Mouse (Mus musculus) gastrocnemius, adult 2 months (tissue): ENCODE results near the gene Ust. TPM values are rescaled to one million over a fixed set of nuclear protein-coding genes. Genes with fewer than 3 reads are reported as not detected.

Source experiments
- DNase-seq: peaks from one replicate; pipeline ENCODE4 v3.0.0; 2022
- H3K27ac ChIP-seq: fragments of 200-600 bp; 2 replicates; pipeline ENCODE4 v1.8.1; 2022; ENCODE audit warnings: mild to moderate bottlenecking
- H3K4me3 ChIP-seq: fragments of 200-600 bp; 2 replicates; pipeline ENCODE4 v1.8.1; 2022; ENCODE audit warnings: mild to moderate bottlenecking, moderate library complexity
- CTCF ChIP-seq: fragments of 200-600 bp; IDR thresholded peaks from 2 replicates; pipeline ENCODE4 v1.8.1; 2022; ENCODE audit warnings: antibody characterized with exemption, mild to moderate bottlenecking, moderate library complexity
- intact Hi-C: fragments of 180-260 bp; cut with DNase I; formaldehyde crosslinking; loops from one replicate; pipeline ENCODE4 v1.15.1; 2025
- total RNA-seq, 2 experiments: library from RNA; stranded (reverse); gene quantifications; 2 replicates each; pipeline ENCODE4 v1.2.3; 2021

Gene Ust
- total RNA-seq, 2 experiments from 2014 or later: 0.99 to 1.8 TPM

DNA sequence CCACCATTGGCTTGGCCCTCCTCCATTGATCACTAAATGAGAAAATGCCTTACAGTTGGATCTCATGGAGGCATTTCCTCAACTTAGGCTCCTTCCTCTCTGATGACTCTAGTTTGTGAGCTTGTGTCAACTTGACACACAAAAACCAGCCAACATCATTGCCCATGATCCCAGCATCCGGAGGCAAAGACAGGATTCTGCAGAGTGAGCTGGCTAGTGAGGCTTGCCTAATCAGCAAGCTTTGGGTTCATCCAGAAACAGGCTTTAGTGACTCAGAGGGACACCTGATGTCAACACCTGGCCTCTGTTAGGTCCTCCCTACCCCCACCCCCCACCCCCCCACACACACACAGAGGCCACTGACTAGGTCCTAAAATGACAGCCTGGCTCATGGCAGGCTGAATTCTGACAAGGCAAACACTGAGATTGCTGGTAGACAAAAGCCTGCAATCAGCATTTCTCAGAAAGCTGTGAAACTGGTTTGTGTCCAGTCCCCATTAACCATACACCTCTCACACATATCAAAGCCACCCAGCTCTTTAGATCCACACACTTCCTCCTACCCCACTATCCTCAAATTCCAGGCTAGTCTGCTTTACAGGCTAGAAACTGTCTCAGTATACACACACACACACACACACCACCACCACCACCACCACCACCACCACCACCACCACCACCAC lies 26.6 kb downstream of the Ust start:
- no peak overlapping the region for H3K27ac ChIP-seq
- intact Hi-C loops: no loop called here
- no peak overlapping the region for H3K4me3 ChIP-seq
- TF ChIP-seq CTCF: no peak
- no peak for DNase-seq

GRCm38 (mm10) chr10:8487388-8487787 lies 31.2 kb downstream of the Ust start:
- no peak overlapping the region for H3K27ac ChIP-seq
- no peak for DNase-seq
- no peak for TF ChIP-seq CTCF
- no peak overlapping the region for H3K4me3 ChIP-seq
- intact Hi-C loops: no loop called here

- DNase-seq: no peak
- Histone ChIP-seq H3K4me3 (no peak overlapping the region), H3K27ac (no peak overlapping the region)
- intact Hi-C loops: no loop called here
- TF ChIP-seq CTCF: no peak
These were observed 34.1 kb downstream of the Ust start for GRCm38 (mm10) chr10:8484487-8484886.

DNA sequence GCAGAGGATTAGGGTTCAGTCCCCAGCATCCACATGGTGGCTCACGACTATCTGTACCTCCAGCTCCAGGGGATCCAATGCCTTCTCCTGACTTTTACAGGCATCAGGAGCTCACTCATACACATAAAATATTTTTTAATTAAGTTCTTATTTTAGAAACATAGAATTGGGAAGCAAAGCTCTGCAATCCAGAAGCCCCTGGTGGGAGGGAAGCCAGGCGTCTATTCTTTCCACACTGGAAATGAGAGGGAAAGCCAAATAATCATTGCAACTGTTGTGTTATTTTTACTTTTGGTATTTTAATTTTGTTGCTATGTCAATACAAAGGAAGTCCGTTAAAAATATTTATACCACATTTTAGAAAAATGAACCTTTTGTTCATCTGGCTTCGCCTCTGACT lies 35.8 kb downstream of the Ust start:
- no peak for TF ChIP-seq CTCF
- H3K27ac ChIP-seq: no peak overlapping the region
- H3K4me3 ChIP-seq: no peak overlapping the region
- DNase-seq: no peak
- intact Hi-C loops: no loop called here

DNA sequence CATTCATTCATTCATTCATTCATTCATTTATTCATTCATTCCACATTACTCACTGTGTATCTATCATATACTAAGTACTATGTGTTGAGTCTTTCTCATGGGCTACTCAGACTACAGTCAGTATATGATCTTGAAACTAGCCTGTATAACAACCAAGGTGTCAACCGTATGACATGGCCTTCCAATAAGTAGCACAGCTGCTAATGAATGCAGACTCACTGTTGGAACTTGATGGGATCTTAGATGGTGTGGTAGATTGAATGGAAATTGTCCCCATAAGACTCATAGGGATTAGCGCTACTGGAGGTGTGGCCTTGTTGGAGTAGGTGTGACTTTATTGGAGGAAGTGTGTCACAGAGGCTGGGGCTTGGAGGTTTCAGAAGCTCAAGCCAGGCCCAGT lies 38.8 kb downstream of the Ust start:
- H3K4me3 ChIP-seq: no peak overlapping the region
- no peak for DNase-seq
- TF ChIP-seq CTCF: no peak
- H3K27ac ChIP-seq: no peak overlapping the region
- intact Hi-C loops: no loop called here

DNA sequence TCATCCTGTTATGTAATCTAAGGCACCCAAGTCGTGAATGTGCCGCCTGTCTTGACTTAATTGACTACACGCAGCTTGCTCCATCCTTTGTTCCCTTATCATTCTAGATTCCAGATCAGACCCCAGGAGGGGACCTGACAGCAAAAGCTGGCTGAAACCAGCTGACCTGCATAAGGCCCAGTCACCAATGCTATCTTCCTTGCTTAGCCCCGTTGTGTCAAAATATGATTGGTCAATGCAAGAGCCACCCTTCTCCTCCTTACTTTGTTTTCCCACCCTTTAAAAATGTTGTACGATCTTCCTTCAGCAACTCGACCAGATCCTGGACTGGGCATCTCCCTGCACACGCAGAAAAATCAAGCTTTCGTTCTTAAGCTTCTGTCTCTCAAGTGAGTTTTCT lies 40.7 kb downstream of the Ust start:
- no peak overlapping the region for H3K27ac ChIP-seq
- TF ChIP-seq CTCF: no peak
- DNase-seq: no peak
- intact Hi-C loops: no loop called here
- H3K4me3 ChIP-seq: no peak overlapping the region

DNA sequence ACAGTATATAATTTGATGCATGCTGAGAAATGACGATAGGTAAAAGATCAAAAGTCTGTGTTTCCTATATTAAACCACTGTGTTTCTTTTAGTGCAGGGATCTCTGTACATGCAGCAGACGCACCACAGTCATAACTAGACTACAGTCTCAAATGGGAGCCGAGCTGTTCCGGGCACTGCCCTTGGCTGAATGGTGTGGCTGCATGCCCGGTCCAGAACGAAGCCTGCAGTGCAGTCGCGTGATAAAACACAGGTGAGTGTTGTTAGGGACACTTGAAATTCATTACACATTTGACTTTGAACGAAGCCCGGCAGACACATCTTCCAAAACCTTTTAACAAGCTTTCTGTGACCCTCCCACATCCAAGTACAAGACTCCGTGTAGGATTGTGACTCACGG lies 46.6 kb downstream of the Ust start:
- no peak for TF ChIP-seq CTCF
- intact Hi-C loops: no loop called here
- Histone ChIP-seq H3K4me3 (no peak overlapping the region), H3K27ac (no peak overlapping the region)
- DNase-seq: no peak

DNA sequence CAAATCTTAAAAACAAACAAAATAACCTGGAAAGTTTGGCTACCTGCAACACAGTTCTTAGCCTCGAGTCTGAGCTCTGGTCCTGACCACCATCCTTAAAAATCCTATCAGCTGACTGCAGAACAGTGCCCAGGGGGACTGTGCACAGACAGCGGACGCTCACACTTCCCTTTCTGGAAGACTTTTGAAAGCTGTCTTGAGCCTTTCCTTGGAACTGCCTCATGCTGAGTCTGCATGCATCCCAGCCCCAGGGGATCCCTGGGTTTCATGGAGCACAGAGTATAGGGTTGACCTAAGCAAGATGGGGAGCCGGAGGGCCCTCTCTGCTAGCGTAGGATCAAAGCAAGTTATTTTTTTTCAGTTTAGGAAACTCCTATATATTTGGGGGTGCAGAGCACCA lies 47.6 kb downstream of the Ust start:
- TF ChIP-seq CTCF: no peak
- Histone ChIP-seq H3K4me3 (no peak overlapping the region), H3K27ac (no peak overlapping the region)
- intact Hi-C loops: no loop called here
- DNase-seq: no peak

DNA sequence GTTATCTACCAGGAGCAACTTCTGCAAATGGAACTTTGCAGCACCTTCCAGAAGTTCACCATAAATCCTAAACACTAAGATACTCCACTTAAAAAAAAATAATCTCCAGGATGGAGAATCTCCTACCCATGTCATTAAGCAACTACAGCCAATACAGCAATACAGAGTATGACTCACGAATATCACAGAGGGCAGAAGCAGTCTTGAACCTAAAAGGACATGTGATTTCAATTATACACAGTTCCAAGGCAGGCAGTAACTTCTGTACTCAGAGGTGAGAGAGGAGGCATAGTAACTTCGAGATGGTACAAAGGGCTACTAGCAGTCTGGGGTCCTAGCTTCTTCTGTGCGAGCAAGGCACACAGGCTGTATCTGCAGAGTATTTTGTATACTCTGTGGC lies 49.1 kb downstream of the Ust start:
- Histone ChIP-seq H3K27ac (no peak overlapping the region), H3K4me3 (no peak overlapping the region)
- TF ChIP-seq CTCF: no peak
- DNase-seq: no peak
- intact Hi-C loops: no loop called here

DNA sequence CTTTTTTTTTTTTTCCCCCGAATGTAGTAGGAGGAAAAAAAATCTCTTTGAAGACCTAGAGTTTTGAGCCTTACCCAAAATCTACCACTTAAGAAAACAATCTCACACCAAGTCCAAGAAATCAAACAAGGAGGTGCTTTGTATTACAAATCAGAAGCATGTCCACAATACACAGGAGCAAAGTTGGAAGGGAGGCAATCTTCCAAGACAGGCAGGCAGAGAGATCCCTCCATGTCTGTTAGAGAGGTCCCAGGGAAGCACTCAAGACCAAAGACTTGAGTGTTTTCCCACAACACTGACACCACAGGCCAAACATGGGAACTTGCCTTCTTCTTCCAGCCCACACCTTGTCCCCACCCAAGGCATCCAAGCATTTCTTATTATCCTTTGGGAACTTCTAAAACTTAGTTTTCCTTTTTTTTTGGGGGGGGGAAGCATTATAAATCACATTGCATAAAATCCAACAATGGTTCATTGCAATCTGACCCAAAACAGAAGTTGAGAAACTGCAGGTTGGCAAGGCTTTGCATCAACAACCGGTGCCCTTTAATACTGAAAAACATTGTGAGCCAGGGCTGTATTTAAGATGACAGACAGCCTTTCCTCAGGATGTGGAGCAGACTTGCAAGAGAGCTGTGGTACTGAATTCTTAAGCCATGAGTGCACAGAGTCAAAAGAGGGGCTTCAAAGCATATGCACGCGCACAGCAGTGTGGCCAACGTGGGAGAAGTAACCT lies 49.8 kb downstream of the Ust start:
- intact Hi-C loops: no loop called here
- DNase-seq: no peak
- no peak for TF ChIP-seq CTCF
- Histone ChIP-seq H3K27ac (no peak overlapping the region), H3K4me3 (no peak overlapping the region)

DNA sequence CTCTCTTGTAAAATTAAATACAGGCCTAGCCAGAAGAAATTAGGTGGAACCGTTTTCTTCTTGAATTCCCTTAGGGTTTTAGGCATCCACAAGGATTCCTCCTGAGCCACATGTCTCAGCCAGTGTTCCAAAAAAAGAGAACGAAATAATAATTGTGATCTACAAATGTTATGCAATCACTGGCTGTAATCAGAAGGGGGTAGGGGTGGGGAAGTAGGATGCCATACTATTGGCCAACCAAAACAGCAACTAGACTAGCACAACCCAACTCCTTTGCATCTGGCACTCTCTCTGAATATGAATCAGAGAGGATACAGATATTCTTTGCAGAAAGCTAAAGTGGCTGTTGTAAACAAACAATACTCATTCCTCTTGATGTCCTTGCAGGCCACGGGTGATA lies 52.7 kb downstream of the Ust start:
- intact Hi-C loops: no loop called here
- no peak for TF ChIP-seq CTCF
- Histone ChIP-seq H3K27ac (no peak overlapping the region), H3K4me3 (no peak overlapping the region)
- no peak for DNase-seq

DNA sequence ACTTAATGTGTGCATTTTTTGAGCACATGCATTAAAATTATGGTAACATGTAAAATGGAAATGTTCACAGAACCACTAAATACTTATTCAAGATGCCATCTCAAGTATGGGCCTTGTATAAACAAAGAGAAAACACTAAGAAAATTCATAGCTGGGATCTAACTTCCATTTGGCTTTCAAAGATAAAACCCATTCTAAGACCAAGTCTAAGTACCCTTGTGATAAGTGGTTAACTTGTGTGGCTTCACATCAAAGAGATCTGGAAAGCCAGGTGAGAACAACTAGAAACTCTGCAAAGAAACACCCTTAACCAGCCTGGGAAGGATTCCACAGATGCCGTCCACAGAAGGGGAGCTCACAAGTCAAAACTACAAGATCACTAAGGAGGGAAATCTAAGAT lies 53.4 kb downstream of the Ust start:
- intact Hi-C loops: no loop called here
- DNase-seq: no peak
- H3K27ac ChIP-seq: peak overlapping the region; percentile 58
- no peak for TF ChIP-seq CTCF
- no peak overlapping the region for H3K4me3 ChIP-seq

DNA sequence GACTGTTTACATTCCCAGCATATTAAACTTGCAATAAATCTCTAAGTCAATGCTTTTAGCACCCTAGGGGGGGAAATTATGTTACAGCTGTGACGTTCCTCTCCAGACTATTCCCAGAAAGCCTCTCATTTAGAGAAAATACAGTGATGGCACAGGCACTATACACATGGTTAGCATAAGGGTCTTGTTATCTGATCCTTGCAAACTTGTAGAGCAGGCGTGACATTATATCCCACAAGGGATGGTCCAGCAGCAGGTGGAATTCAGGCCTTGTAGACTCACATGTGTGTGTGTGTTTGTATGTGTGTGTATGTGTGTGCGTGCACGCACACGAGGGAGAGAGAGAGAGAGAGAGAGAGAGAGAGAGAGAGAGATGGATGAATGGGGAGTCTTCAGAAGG lies 57.3 kb downstream of the Ust start:
- no peak for DNase-seq
- no peak overlapping the region for H3K27ac ChIP-seq
- TF ChIP-seq CTCF: no peak
- intact Hi-C loops: no loop called here
- no peak overlapping the region for H3K4me3 ChIP-seq

DNA sequence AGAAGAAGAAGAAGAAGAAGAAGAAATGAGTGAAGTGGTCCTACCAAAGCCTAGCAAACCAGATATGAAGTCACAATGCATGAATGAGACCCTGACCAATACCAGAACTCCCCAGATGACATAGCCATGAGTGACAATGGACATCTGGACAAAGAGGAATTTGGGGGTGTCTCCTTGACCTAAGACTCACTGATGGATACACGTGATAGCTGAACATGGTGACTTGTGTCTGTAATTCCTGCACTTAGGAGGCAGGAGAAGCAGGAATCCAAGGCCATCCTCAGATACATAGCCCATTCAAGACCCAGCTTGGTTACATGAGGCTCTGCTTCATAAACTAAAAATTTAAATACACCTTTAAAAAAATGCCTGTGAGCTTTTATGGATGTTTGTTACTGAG lies 63.9 kb downstream of the Ust start:
- no peak for TF ChIP-seq CTCF
- intact Hi-C loops: no loop called here
- DNase-seq: no peak
- Histone ChIP-seq H3K27ac (no peak overlapping the region), H3K4me3 (no peak overlapping the region)
